Mouse (Mus musculus): ENCODE data around the gene Plpp6. TPM values are rescaled to one million over a fixed set of nuclear protein-coding genes. Genes with fewer than 3 reads are reported as not detected.
"Not testable (repeated sequence)": the region's sequence is repeated elsewhere in the genome, so short reads cannot be mapped to it uniquely, and the experiment has no call there.

The Plpp6 gene
- polyA plus RNA-seq, 1 experiment from 2014 or later = 19.7 TPM

- Histone ChIP-seq H3K4me3 (replicated peaks; ENCODE audit: low read depth, low read length) (peak overlapping the region; percentile 89), H3K36me3 (ENCODE audit: insufficient read depth, low read length) (peaks cover 11% of the 10 kb centered on the region), H3K4me1 (replicated peaks; ENCODE audit: insufficient read depth, low read length) (peaks cover 6% of the 10 kb centered on the region; the same call in 1 of the 2 replicates), H3K9ac (ENCODE audit: low read depth, low read length) (0 out of 2 replicates have a peak overlapping the region, but pooled peaks have one; percentile 31), H3K9me3 (replicated peaks; ENCODE audit: low read length) (no peaks in the 10 kb centered on the region), H3K27ac (peak overlapping the region; percentile 96), H3K4me2 (ENCODE audit: low read length) (peak overlapping the region; percentile 79), H3K27me3 (ENCODE audit: insufficient read depth, low read length) (no peaks in the 10 kb centered on the region)
- 65% methylated on average over 5 of the region's 5 CpGs for WGBS
- ATAC-seq (replicated peaks; ENCODE audit: low FRiP score, low read depth) = no peak
- no peak for TF ChIP-seq CTCF (IDR thresholded peaks at IDR 0.05; ENCODE audit: low read depth)
- no peak for DNase-seq (ENCODE audit: low spot score)
These were observed 27.6 kb downstream of the Plpp6 start for GRCm38 (mm10) chr19:28991391-28991790.

GRCm38 (mm10) chr19:28994870-28995269 lies 31.1 kb downstream of the Plpp6 start:
- no peak for DNase-seq (ENCODE audit: low spot score)
- no peak for ATAC-seq (replicated peaks; ENCODE audit: low FRiP score, low read depth)
- Histone ChIP-seq H3K4me1 (replicated peaks; ENCODE audit: insufficient read depth, low read length) (peaks cover 6% of the 10 kb centered on the region; the same call in 1 of the 2 replicates), H3K9me3 (replicated peaks; ENCODE audit: low read length) (no peaks in the 10 kb centered on the region), H3K27ac (no peak overlapping the region), H3K36me3 (ENCODE audit: insufficient read depth, low read length) (peaks cover 11% of the 10 kb centered on the region), H3K4me2 (ENCODE audit: low read length) (no peak overlapping the region), H3K4me3 (replicated peaks; ENCODE audit: low read depth, low read length) (no peak overlapping the region), H3K27me3 (ENCODE audit: insufficient read depth, low read length) (no peaks in the 10 kb centered on the region), H3K9ac (ENCODE audit: low read depth, low read length) (no peak overlapping the region)
- 83% methylated on average over 7 of the region's 7 CpGs for WGBS
- no peak for TF ChIP-seq CTCF (IDR thresholded peaks at IDR 0.05; ENCODE audit: low read depth)

- peaks cover 15% of the 10 kb centered on the region for H3K36me3 ChIP-seq (ENCODE audit: insufficient read depth, low read length)
- H3K4me3 ChIP-seq (replicated peaks; ENCODE audit: low read depth, low read length) = no peak overlapping the region
- ATAC-seq (replicated peaks; ENCODE audit: low FRiP score, low read depth) (no peak), DNase-seq (ENCODE audit: low spot score) (no peak)
- no peak overlapping the region for H3K4me2 ChIP-seq (ENCODE audit: low read length)
- H3K27ac ChIP-seq = no peak overlapping the region
- no peaks in the 10 kb centered on the region for H3K9me3 ChIP-seq (replicated peaks; ENCODE audit: low read length)
- no peak overlapping the region for H3K9ac ChIP-seq (ENCODE audit: low read depth, low read length)
- TF ChIP-seq CTCF (IDR thresholded peaks at IDR 0.05; ENCODE audit: low read depth) = no peak
- H3K27me3 ChIP-seq (ENCODE audit: insufficient read depth, low read length) = no peaks in the 10 kb centered on the region
- 94% methylated on average over 5 of the region's 5 CpGs for WGBS
- peaks cover 6% of the 10 kb centered on the region; the same call in 1 of the 2 replicates for H3K4me1 ChIP-seq (replicated peaks; ENCODE audit: insufficient read depth, low read length)
These were observed 31.6 kb downstream of the Plpp6 start for GRCm38 (mm10) chr19:28995366-28995765.

GRCm38 (mm10) chr19:28997976-28998630 lies 34.4 kb downstream of the Plpp6 start:
- DNase-seq (ENCODE audit: low spot score) (no peak), ATAC-seq (replicated peaks; ENCODE audit: low FRiP score, low read depth) (no peak)
- no peak for TF ChIP-seq CTCF (IDR thresholded peaks at IDR 0.05; ENCODE audit: low read depth)
- Histone ChIP-seq H3K4me1 (replicated peaks; ENCODE audit: insufficient read depth, low read length) (no peaks in the 10 kb centered on the region), H3K9me3 (replicated peaks; ENCODE audit: low read length) (no peaks in the 10 kb centered on the region), H3K27me3 (ENCODE audit: insufficient read depth, low read length) (no peaks in the 10 kb centered on the region), H3K4me3 (replicated peaks; ENCODE audit: low read depth, low read length) (no peak overlapping the region), H3K27ac (no peak overlapping the region), H3K36me3 (ENCODE audit: insufficient read depth, low read length) (peaks cover 26% of the 10 kb centered on the region), H3K9ac (ENCODE audit: low read depth, low read length) (no peak overlapping the region), H3K4me2 (ENCODE audit: low read length) (no peak overlapping the region)
- 82% methylated on average over 4 of the region's 4 CpGs for WGBS

- 97% methylated on average over 16 of the region's 16 CpGs for WGBS
- ATAC-seq (replicated peaks; ENCODE audit: low FRiP score, low read depth); H3K4me2 ChIP-seq (ENCODE audit: low read length): not testable (repeated sequence)
These were observed 36.6 kb downstream of the Plpp6 start for GRCm38 (mm10) chr19:29000321-29000720.

GRCm38 (mm10) chr19:29008069-29008706 lies 44.4 kb downstream of the Plpp6 start:
- H3K27me3 ChIP-seq (ENCODE audit: insufficient read depth, low read length) = no peaks in the 10 kb centered on the region
- H3K36me3 ChIP-seq (ENCODE audit: insufficient read depth, low read length) = peaks cover 31% of the 10 kb centered on the region
- WGBS = 89% methylated on average over 3 of the region's 3 CpGs
- DNase-seq (ENCODE audit: low spot score) (no peak), ATAC-seq (replicated peaks; ENCODE audit: low FRiP score, low read depth) (no peak)
- H3K4me2 ChIP-seq (ENCODE audit: low read length) = no peak overlapping the region
- H3K4me3 ChIP-seq (replicated peaks; ENCODE audit: low read depth, low read length) = no peak overlapping the region
- H3K4me1 ChIP-seq (replicated peaks; ENCODE audit: insufficient read depth, low read length) = no peaks in the 10 kb centered on the region
- no peak overlapping the region for H3K27ac ChIP-seq
- no peak overlapping the region for H3K9ac ChIP-seq (ENCODE audit: low read depth, low read length)
- TF ChIP-seq CTCF (IDR thresholded peaks at IDR 0.05; ENCODE audit: low read depth) = no peak
- H3K9me3 ChIP-seq (replicated peaks; ENCODE audit: low read length) = no peaks in the 10 kb centered on the region

More at GRCm38 (mm10) chr19:29000321-29000720, 36.6 kb downstream of the Plpp6 start:
- not testable (repeated sequence) for H3K27ac ChIP-seq; H3K4me3 ChIP-seq (replicated peaks; ENCODE audit: low read depth, low read length); DNase-seq (ENCODE audit: low spot score); H3K9ac ChIP-seq (ENCODE audit: low read depth, low read length); H3K27me3 ChIP-seq (ENCODE audit: insufficient read depth, low read length); H3K4me1 ChIP-seq (replicated peaks; ENCODE audit: insufficient read depth, low read length); H3K9me3 ChIP-seq (replicated peaks; ENCODE audit: low read length)
- H3K36me3 ChIP-seq (ENCODE audit: insufficient read depth, low read length) = peaks cover 17% of the 10 kb centered on the region
